Mouse (Mus musculus): Measurements from ENCODE around the gene Sfxn5. TPM values are rescaled to one million over a fixed set of nuclear protein-coding genes. Genes with fewer than 3 reads are reported as not detected.

Sfxn5 gene
- polyA plus RNA-seq, 1 experiment = 0.72 TPM

- Histone ChIP-seq H3K27me3 (replicated peaks) (peaks cover 36% of the 10 kb centered on the region), H3K9me3 (no peaks in the 10 kb centered on the region), H3K4me3 (replicated peaks) (peak within 1 kb of the TSS; percentile 94), H3K36me3 (replicated peaks; ENCODE audit: low read length) (no peaks in the 10 kb centered on the region), H3K4me1 (peaks cover 59% of the 10 kb centered on the region)
- no peak for TF ChIP-seq FLI1 (IDR thresholded peaks at IDR 0.05; ENCODE audit: low read length)
- TF ChIP-seq GATA1 (IDR thresholded peaks at IDR 0.05; ENCODE audit: borderline replicate concordance, low read length) = no peak
Observed at GRCm38 (mm10) chr6:85373951-85374733, 40.9 kb upstream of the Sfxn5 start, which contains the start of gene Rab11fip5. Rab11fip5 (minus strand) TSS chr6:85374634.

- no peaks in the 10 kb centered on the region for H3K36me3 ChIP-seq (replicated peaks; ENCODE audit: low read length)
- no peaks in the 10 kb centered on the region for H3K9me3 ChIP-seq
- peaks cover 41% of the 10 kb centered on the region for H3K27me3 ChIP-seq (replicated peaks)
- peaks cover 58% of the 10 kb centered on the region for H3K4me1 ChIP-seq
- TF ChIP-seq GATA1 (IDR thresholded peaks at IDR 0.05; ENCODE audit: borderline replicate concordance, low read length) = no peak
- TF ChIP-seq FLI1 (IDR thresholded peaks at IDR 0.05; ENCODE audit: low read length) = no peak
- peak overlapping the region; percentile 94 for H3K4me3 ChIP-seq (replicated peaks)
Observed at GRCm38 (mm10) chr6:85373066-85373860, 40.0 kb upstream of the Sfxn5 start.

GRCm38 (mm10) chr6:85372496-85372895 lies 39.3 kb upstream of the Sfxn5 start:
- Histone ChIP-seq H3K27me3 (replicated peaks) (peaks cover 44% of the 10 kb centered on the region), H3K9me3 (no peaks in the 10 kb centered on the region), H3K36me3 (replicated peaks; ENCODE audit: low read length) (no peaks in the 10 kb centered on the region), H3K4me1 (peaks cover 50% of the 10 kb centered on the region), H3K4me3 (replicated peaks) (peak overlapping the region; percentile 73)
- TF ChIP-seq GATA1 (IDR thresholded peaks at IDR 0.05; ENCODE audit: borderline replicate concordance, low read length) = no peak
- TF ChIP-seq FLI1 (IDR thresholded peaks at IDR 0.05; ENCODE audit: low read length) = no peak

DNA sequence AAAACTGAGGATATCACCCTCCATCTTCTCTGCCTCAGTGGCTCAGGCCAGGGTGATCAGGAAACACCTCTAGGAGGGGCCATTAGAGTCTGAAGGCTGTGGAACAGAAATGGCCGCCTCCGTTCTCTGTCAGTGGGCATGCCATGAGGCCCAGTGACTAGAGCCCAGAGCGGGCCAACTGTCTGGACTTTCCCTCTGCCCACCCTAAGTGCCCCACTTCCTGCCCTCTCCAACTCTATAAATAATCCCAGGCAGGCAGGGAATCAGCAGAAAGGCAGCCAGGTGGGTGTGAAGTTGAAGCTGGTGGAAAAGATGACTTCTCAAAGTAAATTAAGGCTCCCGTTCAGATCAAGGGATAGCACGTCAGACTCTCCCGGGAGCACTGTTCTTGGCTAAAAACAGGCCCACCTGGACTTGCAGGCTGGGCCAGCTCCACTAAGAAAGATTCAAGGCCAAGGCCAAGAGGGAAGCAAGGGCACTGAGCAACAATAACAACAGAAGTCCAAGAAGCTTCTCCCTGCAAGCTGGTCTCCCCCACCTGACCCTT lies 38.7 kb upstream of the Sfxn5 start:
- no peaks in the 10 kb centered on the region for H3K36me3 ChIP-seq (replicated peaks; ENCODE audit: low read length)
- H3K9me3 ChIP-seq = no peaks in the 10 kb centered on the region
- H3K27me3 ChIP-seq (replicated peaks) = peaks cover 47% of the 10 kb centered on the region
- H3K4me1 ChIP-seq = peaks cover 45% of the 10 kb centered on the region
- H3K4me3 ChIP-seq (replicated peaks) = peak overlapping the region; percentile 73
- TF ChIP-seq GATA1 (IDR thresholded peaks at IDR 0.05; ENCODE audit: borderline replicate concordance, low read length) (no peak), FLI1 (IDR thresholded peaks at IDR 0.05; ENCODE audit: low read length) (no peak)

GRCm38 (mm10) chr6:85370666-85371430 lies 37.6 kb upstream of the Sfxn5 start:
- H3K9me3 ChIP-seq = no peaks in the 10 kb centered on the region
- H3K4me3 ChIP-seq (replicated peaks) = no peak overlapping the region
- H3K4me1 ChIP-seq = peaks cover 41% of the 10 kb centered on the region

DNA sequence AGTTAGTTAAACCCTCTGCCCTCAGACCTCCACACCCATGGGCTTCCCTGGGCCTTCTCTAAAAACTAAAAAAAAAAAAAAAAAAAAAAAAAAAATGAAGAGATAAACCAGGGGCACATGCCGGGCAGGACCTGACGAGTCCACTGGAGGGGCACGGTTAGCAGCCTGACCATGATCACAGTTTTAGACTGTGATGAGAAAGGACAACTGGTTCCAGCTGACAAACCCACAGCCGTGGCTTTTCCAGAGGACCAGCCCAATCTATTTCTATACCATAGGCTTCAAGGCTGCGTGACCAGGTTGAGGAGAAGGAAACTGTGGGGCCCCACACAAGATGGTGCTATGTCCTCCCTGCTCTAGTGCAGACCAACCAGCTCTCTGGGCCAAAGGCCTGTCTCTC lies 36.8 kb upstream of the Sfxn5 start:
- H3K4me1 ChIP-seq = peaks cover 40% of the 10 kb centered on the region
- H3K36me3 ChIP-seq (replicated peaks; ENCODE audit: low read length) = no peaks in the 10 kb centered on the region
- TF ChIP-seq GATA1 (IDR thresholded peaks at IDR 0.05; ENCODE audit: borderline replicate concordance, low read length) = no peak
- no peak for TF ChIP-seq FLI1 (IDR thresholded peaks at IDR 0.05; ENCODE audit: low read length)
- peaks cover 54% of the 10 kb centered on the region for H3K27me3 ChIP-seq (replicated peaks)
- H3K4me3 ChIP-seq (replicated peaks) = no peak overlapping the region
- no peaks in the 10 kb centered on the region for H3K9me3 ChIP-seq

More at GRCm38 (mm10) chr6:85370666-85371430, 37.6 kb upstream of the Sfxn5 start:
- peaks cover 50% of the 10 kb centered on the region for H3K27me3 ChIP-seq (replicated peaks)
- H3K36me3 ChIP-seq (replicated peaks; ENCODE audit: low read length) = no peaks in the 10 kb centered on the region
- TF ChIP-seq FLI1 (IDR thresholded peaks at IDR 0.05; ENCODE audit: low read length) = no peak
- TF ChIP-seq GATA1 (IDR thresholded peaks at IDR 0.05; ENCODE audit: borderline replicate concordance, low read length) = no peak

DNA sequence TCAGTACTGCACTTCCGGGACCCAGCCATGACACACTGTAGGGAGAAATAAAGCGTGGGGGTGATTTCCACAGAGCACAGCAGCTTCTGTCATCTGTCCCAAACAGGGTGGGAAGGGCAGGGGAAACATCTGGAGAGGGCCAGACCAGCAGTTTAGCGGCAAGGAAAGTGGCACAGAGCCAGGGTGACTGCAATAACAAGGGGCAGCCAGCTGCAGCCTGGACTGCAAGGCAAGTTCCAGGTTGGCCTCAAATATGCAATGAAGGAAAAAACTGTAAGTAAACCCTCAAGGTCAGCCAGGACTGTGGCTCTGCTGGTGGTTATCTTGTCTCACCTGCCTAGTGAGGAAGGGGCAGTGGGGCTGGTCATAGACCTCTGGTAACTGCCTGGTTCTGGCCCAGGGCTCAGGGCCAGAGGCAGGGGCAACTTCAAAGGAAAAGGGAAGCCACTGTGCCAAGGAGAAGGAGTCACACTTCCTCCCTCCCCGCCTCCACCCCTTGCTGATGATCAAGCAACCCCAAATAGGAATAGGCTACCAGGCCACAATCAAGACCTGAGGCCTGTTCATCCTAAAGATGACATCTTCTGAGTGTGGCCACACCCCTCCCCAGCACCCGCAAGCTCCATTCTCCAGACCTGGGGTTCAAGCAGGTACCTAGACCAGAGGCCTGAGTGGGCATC lies 36.1 kb upstream of the Sfxn5 start:
- Histone ChIP-seq H3K4me3 (replicated peaks) (peak overlapping the region; percentile 34), H3K36me3 (replicated peaks; ENCODE audit: low read length) (no peaks in the 10 kb centered on the region), H3K9me3 (no peaks in the 10 kb centered on the region), H3K4me1 (peaks cover 34% of the 10 kb centered on the region), H3K27me3 (replicated peaks) (peaks cover 57% of the 10 kb centered on the region)
- TF ChIP-seq FLI1 (IDR thresholded peaks at IDR 0.05; ENCODE audit: low read length) (no peak), GATA1 (IDR thresholded peaks at IDR 0.05; ENCODE audit: borderline replicate concordance, low read length) (no peak)

DNA sequence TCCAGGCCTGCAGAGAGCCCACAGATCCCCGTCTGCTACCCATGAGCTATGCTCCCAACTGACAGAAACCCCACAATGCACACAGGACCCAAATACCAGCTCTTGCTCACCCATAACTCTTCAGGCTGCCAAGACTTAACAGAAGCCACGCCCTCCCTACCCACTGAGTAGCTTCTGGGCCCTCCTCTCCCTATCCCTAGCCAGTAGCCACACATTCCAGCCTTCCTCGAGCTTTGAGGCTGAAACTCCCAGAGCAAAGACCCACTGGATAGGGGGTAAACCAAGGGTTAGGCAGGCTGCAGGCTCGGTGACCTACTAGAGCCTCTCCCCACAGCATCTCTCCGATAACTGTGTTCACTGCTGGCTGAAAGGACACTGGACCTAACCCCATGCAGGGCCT lies 35.5 kb upstream of the Sfxn5 start:
- Histone ChIP-seq H3K4me1 (peaks cover 28% of the 10 kb centered on the region), H3K27me3 (replicated peaks) (peaks cover 54% of the 10 kb centered on the region), H3K4me3 (replicated peaks) (no peak overlapping the region), H3K9me3 (no peaks in the 10 kb centered on the region; the same call in 1 of the 2 replicates), H3K36me3 (replicated peaks; ENCODE audit: low read length) (no peaks in the 10 kb centered on the region)
- TF ChIP-seq FLI1 (IDR thresholded peaks at IDR 0.05; ENCODE audit: low read length) (no peak), GATA1 (IDR thresholded peaks at IDR 0.05; ENCODE audit: borderline replicate concordance, low read length) (no peak)

DNA sequence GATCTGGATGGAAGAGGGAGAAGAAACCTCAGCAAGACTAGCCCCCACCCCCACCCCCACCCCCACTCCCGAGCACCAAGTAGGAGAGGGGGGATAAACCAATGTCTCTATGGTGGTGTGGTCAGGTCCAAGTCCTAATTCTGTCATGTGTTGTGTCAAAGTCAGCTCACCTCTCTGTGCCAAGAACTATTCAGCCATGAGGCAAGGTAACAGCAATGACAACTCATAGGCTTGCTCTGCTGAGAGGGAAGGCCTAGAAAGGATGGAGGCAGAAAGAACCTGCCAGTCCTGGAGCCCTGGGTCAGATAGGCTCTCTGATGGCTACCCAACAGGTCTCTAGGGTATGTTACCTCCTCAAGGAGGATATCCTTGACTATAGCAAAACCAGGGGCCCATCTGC lies 34.9 kb upstream of the Sfxn5 start:
- no peak overlapping the region for H3K4me3 ChIP-seq (replicated peaks)
- H3K4me1 ChIP-seq = peaks cover 27% of the 10 kb centered on the region
- H3K36me3 ChIP-seq (replicated peaks; ENCODE audit: low read length) = no peaks in the 10 kb centered on the region
- no peaks in the 10 kb centered on the region; the same call in 1 of the 2 replicates for H3K9me3 ChIP-seq
- peaks cover 51% of the 10 kb centered on the region for H3K27me3 ChIP-seq (replicated peaks)
- no peak for TF ChIP-seq FLI1 (IDR thresholded peaks at IDR 0.05; ENCODE audit: low read length)
- no peak for TF ChIP-seq GATA1 (IDR thresholded peaks at IDR 0.05; ENCODE audit: borderline replicate concordance, low read length)
